Comparison of ENCODE assay signal across 15 mouse cellular contexts in genomic region chr13:6862186-6862585, GRCm38 (mm10).
"Had no signal": no experiment of that assay in that cellular context is flagged by ENCODE, and none has a peak within 500 bp of the region (broad histone marks: within the 10 kb centered on the region; RNA-seq: fewer than 3 reads in every experiment).

No protein-coding gene starts in this region.

- H3K4me1 ChIP-seq: kidney, embryonic 15.5 days; limb, embryonic 15.5 days; liver, embryonic 12.5 days; lung, embryonic 15.5 days; neural tube, embryonic 13.5 days had no signal

- ATAC-seq: intestine, embryonic 16.5 days; liver, embryonic 12.5 days; midbrain, embryonic 16.5 days had no signal

- DNase-seq: kidney, adult 2 months; layer of hippocampus, adult 9-11 months; layer of hippocampus, postnatal 36 days; lung, postnatal 14 days; retina, postnatal 1 day; right cerebral cortex, postnatal 14 days; thymus, adult 18-20 months; thymus, postnatal 14 days had no signal

- H3K4me2 ChIP-seq: kidney, embryonic 15.5 days; limb, embryonic 15.5 days; liver, embryonic 12.5 days; lung, embryonic 15.5 days; neural tube, embryonic 13.5 days had no signal

- H3K9ac ChIP-seq: kidney, embryonic 15.5 days; limb, embryonic 15.5 days; liver, embryonic 12.5 days; lung, embryonic 15.5 days; neural tube, embryonic 13.5 days had no signal

- H3K27me3 ChIP-seq: kidney, embryonic 15.5 days; limb, embryonic 15.5 days; liver, embryonic 12.5 days; lung, embryonic 15.5 days; neural tube, embryonic 13.5 days had no signal

- H3K4me3 ChIP-seq: kidney, embryonic 15.5 days; limb, embryonic 15.5 days; liver, embryonic 12.5 days; lung, embryonic 15.5 days; neural tube, embryonic 13.5 days had no signal

- H3K36me3 ChIP-seq: kidney, embryonic 15.5 days; limb, embryonic 15.5 days; liver, embryonic 12.5 days; lung, embryonic 15.5 days; neural tube, embryonic 13.5 days had no signal

- H3K27ac ChIP-seq: kidney, embryonic 15.5 days; limb, embryonic 15.5 days; liver, embryonic 12.5 days; lung, embryonic 15.5 days; neural tube, embryonic 13.5 days had no signal

- H3K9me3 ChIP-seq: kidney, embryonic 15.5 days; limb, embryonic 15.5 days; liver, embryonic 12.5 days; lung, embryonic 15.5 days; neural tube, embryonic 13.5 days had no signal
